Mouse (Mus musculus): Measurements from ENCODE around the gene Akap8l. TPM values are rescaled to one million over a fixed set of nuclear protein-coding genes. Genes with fewer than 3 reads are reported as not detected.
A peak's percentile ranks its signal among the peaks of the same experiment; 100 is the strongest.

Gene Akap8l
- polyA plus RNA-seq, 1 experiment from 2014 or later, result 82.0 TPM

- Histone ChIP-seq H3K36me3 (ENCODE audit: insufficient read depth) (peaks cover 45% of the 10 kb centered on the region), H3K9me3 (ENCODE audit: low read depth, low read length) (no peaks in the 10 kb centered on the region), H3K27ac (ENCODE audit: low read depth) (no peak overlapping the region), H3K9ac (no peak overlapping the region), H3K4me1 (ENCODE audit: insufficient read depth) (0 out of 2 replicates have a peak, but pooled peaks cover 4% of the 10 kb centered on the region), H3K4me2 (no peak overlapping the region), H3K27me3 (ENCODE audit: insufficient read depth, low read length) (no peaks in the 10 kb centered on the region), H3K4me3 (ENCODE audit: low read depth, low read length) (no peak overlapping the region)
- ATAC-seq (ENCODE audit: insufficient read depth) (no peak), DNase-seq (no peak)
- TF ChIP-seq CTCF (IDR thresholded peaks at IDR 0.05; ENCODE audit: low read depth), result no peak
Measured at GRCm38 (mm10) chr17:32351726-32352125, 1.3 kb upstream of the Akap8l start.

GRCm38 (mm10) chr17:32351269-32351668 lies 862 bp upstream of the Akap8l start:
- Histone ChIP-seq H3K4me3 (ENCODE audit: low read depth, low read length) (peak overlapping the region; percentile 85), H3K27ac (ENCODE audit: low read depth) (no peak overlapping the region), H3K36me3 (ENCODE audit: insufficient read depth) (peaks cover 41% of the 10 kb centered on the region), H3K9ac (no peak overlapping the region), H3K27me3 (ENCODE audit: insufficient read depth, low read length) (no peaks in the 10 kb centered on the region), H3K9me3 (ENCODE audit: low read depth, low read length) (no peaks in the 10 kb centered on the region), H3K4me2 (peak overlapping the region; percentile 69), H3K4me1 (ENCODE audit: insufficient read depth) (0 out of 2 replicates have a peak, but pooled peaks cover 4% of the 10 kb centered on the region)
- DNase-seq, result no peak
- no peak for ATAC-seq (ENCODE audit: insufficient read depth)
- WGBS, result 63% methylated on average over 3 of the region's 3 CpGs
- TF ChIP-seq CTCF (IDR thresholded peaks at IDR 0.05; ENCODE audit: low read depth), result no peak

- Histone ChIP-seq H3K4me2 (peak overlapping the region; percentile 87), H3K4me3 (ENCODE audit: low read depth, low read length) (peak overlapping the region; percentile 85), H3K36me3 (ENCODE audit: insufficient read depth) (peaks cover 29% of the 10 kb centered on the region), H3K9me3 (ENCODE audit: low read depth, low read length) (no peaks in the 10 kb centered on the region), H3K4me1 (ENCODE audit: insufficient read depth) (0 out of 2 replicates have a peak, but pooled peaks cover 4% of the 10 kb centered on the region), H3K27me3 (ENCODE audit: insufficient read depth, low read length) (no peaks in the 10 kb centered on the region), H3K9ac (peak overlapping the region; percentile 74), H3K27ac (ENCODE audit: low read depth) (peak overlapping the region; percentile 82)
- DNase-seq (no peak), ATAC-seq (ENCODE audit: insufficient read depth) (no peak; the same call in none of the 2 replicates)
- under 1% methylated on average over 24 of the region's 24 CpGs for WGBS
- TF ChIP-seq CTCF (IDR thresholded peaks at IDR 0.05; ENCODE audit: low read depth), result no peak
Measured at GRCm38 (mm10) chr17:32349851-32350381, 491 bp downstream of the Akap8l start.

GRCm38 (mm10) chr17:32349037-32349732 lies 1.2 kb downstream of the Akap8l start:
- Histone ChIP-seq H3K27ac (ENCODE audit: low read depth) (peak overlapping the region; percentile 82), H3K9me3 (ENCODE audit: low read depth, low read length) (no peaks in the 10 kb centered on the region), H3K4me1 (ENCODE audit: insufficient read depth) (0 out of 2 replicates have a peak, but pooled peaks cover 4% of the 10 kb centered on the region), H3K27me3 (ENCODE audit: insufficient read depth, low read length) (no peaks in the 10 kb centered on the region), H3K4me2 (peak overlapping the region; percentile 87), H3K9ac (peak overlapping the region; percentile 74), H3K36me3 (ENCODE audit: insufficient read depth) (peaks cover 29% of the 10 kb centered on the region), H3K4me3 (ENCODE audit: low read depth, low read length) (peak overlapping the region; percentile 85)
- DNase-seq (peak; percentile 68), ATAC-seq (ENCODE audit: insufficient read depth) (no peak)
- 6% methylated on average over 4 of the region's 4 CpGs for WGBS
- TF ChIP-seq CTCF (IDR thresholded peaks at IDR 0.05; ENCODE audit: low read depth), result peak; percentile 90

GRCm38 (mm10) chr17:32348406-32348805 lies 2.0 kb downstream of the Akap8l start:
- no peaks in the 10 kb centered on the region for H3K27me3 ChIP-seq (ENCODE audit: insufficient read depth, low read length)
- H3K27ac ChIP-seq (ENCODE audit: low read depth), result no peak overlapping the region
- WGBS, result 86% methylated on average over 2 of the region's 2 CpGs
- H3K4me1 ChIP-seq (ENCODE audit: insufficient read depth), result 0 out of 2 replicates have a peak, but pooled peaks cover 4% of the 10 kb centered on the region
- peak overlapping the region; percentile 87 for H3K4me2 ChIP-seq
- peaks cover 28% of the 10 kb centered on the region for H3K36me3 ChIP-seq (ENCODE audit: insufficient read depth)
- H3K9ac ChIP-seq, result no peak overlapping the region
- H3K9me3 ChIP-seq (ENCODE audit: low read depth, low read length), result no peaks in the 10 kb centered on the region
- no peak for ATAC-seq (ENCODE audit: insufficient read depth)
- DNase-seq, result no peak
- no peak for TF ChIP-seq CTCF (IDR thresholded peaks at IDR 0.05; ENCODE audit: low read depth)
- no peak overlapping the region; the same call in 1 of the 2 replicates for H3K4me3 ChIP-seq (ENCODE audit: low read depth, low read length)

GRCm38 (mm10) chr17:32341102-32341501 lies 9.3 kb downstream of the Akap8l start:
- no peaks in the 10 kb centered on the region for H3K9me3 ChIP-seq (ENCODE audit: low read depth, low read length)
- 97% methylated on average over 1 of the region's 1 CpGs for WGBS
- no peak overlapping the region for H3K4me2 ChIP-seq
- DNase-seq (no peak), ATAC-seq (ENCODE audit: insufficient read depth) (no peak)
- no peak overlapping the region for H3K27ac ChIP-seq (ENCODE audit: low read depth)
- peaks cover 49% of the 10 kb centered on the region for H3K36me3 ChIP-seq (ENCODE audit: insufficient read depth)
- no peak overlapping the region for H3K9ac ChIP-seq
- no peaks in the 10 kb centered on the region for H3K27me3 ChIP-seq (ENCODE audit: insufficient read depth, low read length)
- H3K4me1 ChIP-seq (ENCODE audit: insufficient read depth), result no peaks in the 10 kb centered on the region
- no peak for TF ChIP-seq CTCF (IDR thresholded peaks at IDR 0.05; ENCODE audit: low read depth)
- H3K4me3 ChIP-seq (ENCODE audit: low read depth, low read length), result no peak overlapping the region

- Histone ChIP-seq H3K4me3 (ENCODE audit: low read depth, low read length) (no peak overlapping the region), H3K36me3 (ENCODE audit: insufficient read depth) (peaks cover 58% of the 10 kb centered on the region), H3K27ac (ENCODE audit: low read depth) (no peak overlapping the region), H3K4me2 (no peak overlapping the region), H3K9me3 (ENCODE audit: low read depth, low read length) (no peaks in the 10 kb centered on the region), H3K4me1 (ENCODE audit: insufficient read depth) (no peaks in the 10 kb centered on the region), H3K9ac (no peak overlapping the region), H3K27me3 (ENCODE audit: insufficient read depth, low read length) (no peaks in the 10 kb centered on the region)
- DNase-seq (no peak), ATAC-seq (ENCODE audit: insufficient read depth) (no peak)
- no peak for TF ChIP-seq CTCF (IDR thresholded peaks at IDR 0.05; ENCODE audit: low read depth)
- 87% methylated on average over 1 of the region's 1 CpGs for WGBS
Measured at GRCm38 (mm10) chr17:32340110-32340509, 10.3 kb downstream of the Akap8l start.
